Mouse (Mus musculus) bone marrow macrophage, adult 2 months (primary cell): ENCODE results near the gene Pafah1b1.

Source experiments
- CTCF ChIP-seq: IDR thresholded peaks from 2 replicates; pipeline ENCODE4 v1.5.1; 2012; ENCODE audit warnings: low read depth, mild to moderate bottlenecking, low read length, moderate library complexity
- POLR2A ChIP-seq: IDR thresholded peaks from 2 replicates; pipeline ENCODE4 v1.6.1; 2012; ENCODE audit warnings: mild to moderate bottlenecking, low read depth, low read length, borderline replicate concordance

DNA sequence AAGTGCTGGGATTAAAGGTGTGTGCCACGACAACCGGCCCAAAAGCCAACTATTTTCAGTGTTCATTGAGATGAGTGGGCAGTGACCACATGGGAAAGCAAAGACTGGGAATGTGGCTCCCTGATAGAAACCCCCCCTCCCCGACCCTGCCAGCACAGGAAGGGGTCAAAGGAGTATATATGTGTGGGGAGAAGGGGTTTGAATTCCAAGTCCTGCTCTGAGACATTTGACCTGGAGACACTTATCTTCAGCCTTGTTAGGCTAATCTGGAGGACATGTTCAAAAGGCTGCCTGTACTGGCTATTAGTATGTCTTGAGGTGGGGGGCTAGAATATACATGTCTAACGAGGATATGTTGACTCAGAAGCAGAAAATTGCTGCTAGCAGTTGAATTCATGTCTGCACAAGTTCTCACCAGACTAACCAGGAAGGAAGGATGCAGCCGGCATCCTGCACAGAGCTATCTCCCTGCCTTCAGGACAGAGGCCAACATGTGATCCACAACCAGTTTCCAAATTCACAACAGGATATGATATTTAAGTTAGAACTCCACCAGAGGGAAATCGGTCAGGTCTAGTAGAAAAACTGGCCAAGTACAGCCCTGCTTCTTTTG lies 51.5 kb downstream of the Pafah1b1 start:
- TF ChIP-seq CTCF (no peak), POLR2A (no peak)
